Mouse (Mus musculus): ENCODE results near the gene Wipi1.

DNA sequence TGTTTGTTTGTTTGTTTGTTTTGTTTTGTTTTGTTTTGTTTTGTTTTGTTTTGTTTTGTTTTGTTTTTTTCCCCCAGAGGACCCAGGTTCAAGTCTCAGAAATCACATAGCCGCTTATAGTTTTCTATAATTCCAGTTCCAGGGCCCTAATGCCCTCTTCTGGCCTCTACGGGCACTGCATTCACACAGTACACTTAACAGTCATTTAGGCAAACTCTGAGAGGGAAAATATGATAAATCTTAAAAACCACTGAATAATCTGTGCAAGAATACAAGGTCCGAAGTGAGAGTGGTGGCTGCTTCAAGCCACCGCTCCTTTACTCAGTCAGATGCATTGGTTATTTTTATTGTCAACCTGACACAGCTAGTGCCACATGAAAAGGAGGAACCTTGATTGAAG lies 15.9 kb upstream of the Wipi1 start:
- no peak for TF ChIP-seq MAX (IDR thresholded peaks at IDR 0.05; ENCODE audit: low read depth)
- TF ChIP-seq TCF3 (IDR thresholded peaks at IDR 0.05; ENCODE audit: insufficient read length, low read depth) = no peak
- no peak for TF ChIP-seq CEBPB (IDR thresholded peaks at IDR 0.05; ENCODE audit: insufficient read depth, poor library complexity, severe bottlenecking)
- no peak for TF ChIP-seq POLR2A (IDR thresholded peaks at IDR 0.05; ENCODE audit: insufficient read length, low read depth)
- TF ChIP-seq POLR2AphosphoS2 (IDR thresholded peaks at IDR 0.05; ENCODE audit: insufficient read length, low read depth) = no peak
- no peak for TF ChIP-seq E2F4 (IDR thresholded peaks at IDR 0.05; ENCODE audit: insufficient read depth)
